Mouse (Mus musculus): ENCODE results near the gene Ddost.
"Not testable (repeated sequence)": the region's sequence is repeated elsewhere in the genome, so short reads cannot be mapped to it uniquely, and the experiment has no call there.

Ddost gene

DNA sequence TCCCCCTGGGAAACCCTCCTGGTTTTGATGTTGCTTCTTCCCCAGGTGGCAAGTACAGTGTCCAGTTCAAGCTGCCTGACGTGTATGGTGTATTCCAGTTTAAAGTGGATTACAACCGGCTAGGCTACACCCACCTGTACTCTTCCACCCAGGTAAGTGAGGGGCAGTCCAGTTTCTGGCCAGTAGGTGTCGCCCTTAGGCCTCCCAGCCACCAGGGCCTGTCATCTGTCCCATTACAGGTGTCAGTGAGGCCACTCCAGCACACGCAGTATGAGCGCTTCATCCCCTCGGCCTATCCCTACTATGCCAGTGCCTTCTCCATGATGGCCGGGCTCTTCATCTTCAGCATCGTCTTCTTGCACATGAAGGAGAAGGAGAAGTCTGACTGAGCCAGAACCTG, 7.1 kb downstream of the Ddost start:
- DNase-seq (ENCODE audit: low spot score), result no peak

DNA sequence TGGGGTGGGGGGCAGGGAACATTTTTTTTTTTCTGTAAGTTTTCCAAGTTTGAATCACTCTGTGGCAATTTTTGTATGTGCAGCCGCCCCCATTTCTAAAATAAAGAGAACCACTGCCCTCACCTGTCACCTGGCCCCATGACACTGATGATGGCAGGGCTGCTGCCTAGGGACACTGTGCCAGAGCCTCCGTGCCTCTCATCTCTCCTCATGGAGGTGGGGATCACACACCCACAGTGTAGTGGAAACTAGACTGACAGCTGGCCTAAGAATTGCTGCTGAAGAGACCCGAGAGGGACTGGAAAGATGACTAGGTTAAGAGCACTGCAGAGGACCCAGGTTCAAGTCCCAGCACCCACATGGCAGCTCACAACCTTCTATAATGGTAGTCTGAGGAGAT, 7.6 kb downstream of the Ddost start:
- no peak for DNase-seq (ENCODE audit: low spot score)

DNA sequence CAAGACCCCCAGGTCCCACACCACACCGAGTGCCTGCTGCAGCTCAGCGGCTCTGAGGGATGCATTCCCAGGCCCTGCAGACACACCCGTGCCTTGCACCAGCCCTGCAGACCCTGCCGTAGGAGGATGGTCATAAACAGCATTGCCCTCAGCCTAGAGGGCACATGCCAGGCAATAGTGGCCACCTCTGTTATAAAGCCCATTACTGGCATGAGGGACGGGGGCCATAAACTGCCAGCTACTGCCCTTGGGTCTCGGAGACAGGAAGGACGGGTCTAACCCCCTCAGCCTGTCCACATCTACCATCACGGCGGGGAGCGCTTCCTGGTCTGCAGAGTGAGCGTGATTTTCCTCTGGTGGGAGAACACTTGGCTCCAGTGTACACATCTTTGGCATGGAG, 8.5 kb downstream of the Ddost start:
- no peak for DNase-seq (ENCODE audit: low spot score)

DNA sequence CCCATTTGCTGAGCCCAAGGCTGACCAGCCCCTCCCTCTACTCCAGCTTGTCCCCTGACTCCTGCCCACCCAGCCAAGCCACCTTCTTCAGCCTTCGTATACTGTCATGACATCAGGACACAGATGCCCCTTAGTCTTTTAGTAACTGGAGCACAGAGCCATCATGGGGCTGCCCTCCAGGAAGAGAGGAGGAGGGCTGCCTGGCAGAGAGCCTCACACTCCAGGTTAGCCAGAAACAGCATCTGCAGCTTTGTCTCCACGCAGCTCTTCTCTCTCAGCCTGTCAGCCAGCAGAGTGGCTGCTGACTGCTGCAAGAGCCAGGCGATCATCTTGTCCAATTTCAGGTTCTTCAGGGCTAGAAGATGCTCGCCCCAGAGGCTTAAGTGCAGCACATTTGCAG, 9.3 kb downstream of the Ddost start:
- DNase-seq (ENCODE audit: low spot score), result no peak

DNA sequence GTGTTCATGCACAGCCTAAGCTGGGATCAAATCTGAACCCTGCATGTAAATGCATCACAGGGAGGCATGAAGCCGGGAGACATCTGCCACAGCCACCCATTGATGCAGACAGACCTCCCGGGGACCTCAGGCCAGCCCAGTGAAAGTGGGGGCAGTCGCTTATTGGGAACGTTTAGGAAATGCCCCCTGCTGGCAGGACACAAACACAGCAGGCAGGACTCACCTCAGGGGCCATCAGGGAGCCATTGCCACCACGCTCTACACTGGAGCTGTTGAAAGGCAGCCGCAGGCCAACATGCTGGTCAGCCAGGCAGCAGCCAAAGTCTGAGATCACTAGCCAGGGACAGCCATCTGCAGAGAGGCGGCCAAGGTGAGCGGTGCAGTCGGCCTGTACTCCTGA, 11.3 kb downstream of the Ddost start:
- no peak for DNase-seq (ENCODE audit: low spot score)

DNA sequence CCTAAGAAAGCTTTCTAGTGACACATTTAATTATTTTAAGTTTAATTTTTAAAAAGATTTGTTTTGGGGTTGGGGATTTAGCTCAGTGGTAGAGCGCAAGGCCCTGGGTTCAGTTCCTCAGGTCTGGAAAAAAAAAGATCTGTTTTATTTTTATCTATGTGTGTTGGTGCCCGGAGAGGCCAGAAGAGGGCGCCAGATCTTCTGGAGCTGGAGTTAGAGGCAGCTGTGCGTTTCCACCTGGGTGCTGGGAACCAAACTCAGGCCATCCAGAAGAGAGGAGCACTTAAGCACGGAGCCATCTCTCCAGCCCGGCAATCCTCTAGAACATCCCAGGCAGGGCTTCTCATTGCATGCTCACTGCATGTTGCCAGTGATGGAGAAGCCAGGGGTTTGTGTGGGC, 11.8 kb downstream of the Ddost start:
- DNase-seq (ENCODE audit: low spot score), result no peak

DNA sequence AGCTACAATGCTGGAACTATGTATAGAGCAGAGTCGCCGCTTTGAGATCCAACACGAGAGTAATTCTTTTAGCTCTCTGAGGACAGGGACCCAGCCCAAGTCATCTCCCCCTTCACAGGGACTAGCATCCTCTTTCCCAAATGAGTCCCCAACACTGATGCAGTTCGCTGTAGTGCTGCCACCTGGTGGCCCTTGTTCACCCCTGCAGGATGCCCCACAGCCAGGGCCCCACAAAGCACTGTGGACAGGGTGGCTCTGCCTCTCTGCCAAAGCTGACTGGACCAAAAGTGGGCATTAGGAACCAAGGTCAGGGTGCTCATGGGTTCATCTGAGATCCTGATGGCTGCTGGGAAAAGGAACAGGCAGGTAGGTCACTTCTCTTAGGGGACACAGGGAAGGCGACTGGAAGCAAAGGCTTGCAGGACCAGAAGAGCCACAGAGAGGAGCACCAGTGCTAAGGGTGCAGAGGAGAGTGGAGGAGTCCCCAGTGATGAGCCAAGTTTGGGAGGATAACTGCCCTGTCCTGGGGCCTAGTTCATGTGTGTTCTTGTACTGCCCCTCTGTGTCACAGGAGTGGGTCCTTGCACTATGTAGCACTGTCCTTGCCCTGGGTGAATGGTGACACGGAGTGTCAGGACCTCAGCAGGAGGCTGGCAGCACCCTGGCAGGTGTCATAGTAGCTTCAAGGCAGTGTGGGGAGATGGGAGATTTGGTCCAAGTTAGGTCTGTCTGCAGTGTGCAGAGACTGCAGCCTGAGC, 14.2 kb downstream of the Ddost start:
- no peak for DNase-seq (ENCODE audit: low spot score)

DNA sequence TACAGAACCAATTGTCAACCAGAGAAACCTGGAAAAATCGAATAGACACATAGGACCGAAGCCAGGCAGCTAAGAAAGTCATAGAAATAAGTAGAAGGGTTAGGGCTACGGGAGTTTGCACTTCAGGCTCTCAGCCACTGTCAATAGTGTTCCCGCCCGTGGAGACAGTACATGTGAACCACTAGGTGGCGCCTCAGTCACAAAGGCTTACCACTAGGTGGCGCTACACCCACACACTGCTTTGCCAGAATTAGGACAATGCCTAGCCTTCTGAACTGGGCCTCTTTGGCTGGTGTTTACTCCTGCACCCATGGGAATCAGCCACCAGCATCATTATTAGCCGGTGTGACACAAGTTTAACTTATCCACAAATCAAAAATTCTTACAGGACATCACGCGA, 15.0 kb downstream of the Ddost start:
- DNase-seq (ENCODE audit: low spot score), result peak; percentile 83

DNA sequence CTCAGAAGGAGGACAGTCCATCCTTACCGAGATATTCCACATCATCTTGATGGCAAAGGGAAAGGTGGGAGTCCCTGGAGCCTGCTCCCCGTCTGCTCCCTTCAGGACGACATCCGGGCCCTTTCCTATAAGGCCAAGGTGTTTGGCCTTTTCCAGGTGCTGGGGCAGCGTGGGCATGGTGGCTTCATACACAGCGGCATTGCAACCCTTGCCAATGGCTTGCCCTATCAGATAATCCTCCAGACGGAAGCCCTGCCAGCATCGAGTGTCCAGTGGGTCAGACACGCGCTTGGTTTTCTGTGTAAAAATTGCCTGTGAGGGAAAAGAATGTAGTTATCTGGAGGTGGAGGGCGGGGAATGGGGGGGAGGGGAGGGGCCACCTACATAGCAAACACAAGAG, 16.2 kb downstream of the Ddost start:
- no peak for DNase-seq (ENCODE audit: low spot score)

DNA sequence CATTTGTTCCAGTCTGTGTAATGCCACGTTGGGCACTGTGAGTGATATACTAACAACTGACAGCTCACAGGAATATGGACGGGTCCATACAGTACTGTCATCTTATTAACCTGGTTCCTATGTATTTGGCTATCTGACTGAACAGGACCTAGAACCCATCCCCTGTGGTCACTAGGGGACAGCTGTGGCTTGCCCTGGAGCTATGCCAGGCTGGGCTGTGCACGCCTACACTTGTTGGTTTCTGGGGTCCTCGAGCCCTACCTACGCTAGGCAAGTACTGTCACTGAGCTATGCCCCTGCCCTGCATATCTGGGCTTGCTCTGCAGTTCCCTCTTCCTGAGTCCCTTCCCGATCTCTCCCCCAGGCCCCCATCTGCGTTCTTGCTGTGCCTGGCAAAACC, 17.0 kb downstream of the Ddost start:
- DNase-seq (ENCODE audit: low spot score), result no peak

DNA sequence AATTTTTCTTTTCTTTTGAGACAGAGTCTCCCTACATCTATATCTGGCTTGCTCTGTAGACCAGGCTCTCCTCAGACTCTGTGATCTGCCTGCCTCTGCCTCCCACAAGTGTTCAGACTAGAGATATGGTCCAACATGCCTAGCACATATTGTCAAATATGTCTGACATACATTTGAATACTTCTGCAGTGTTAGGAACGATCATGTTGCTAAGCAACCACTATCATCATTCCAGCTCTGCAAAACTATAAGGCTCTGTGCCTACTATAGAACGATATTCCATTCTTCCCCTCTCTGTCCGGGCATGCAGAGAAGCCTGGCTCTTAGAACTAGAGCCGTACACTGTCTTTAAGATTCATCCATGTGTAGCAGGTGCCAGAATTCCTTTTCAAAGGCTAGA, 18.2 kb downstream of the Ddost start:
- DNase-seq (ENCODE audit: low spot score), result no peak

DNA sequence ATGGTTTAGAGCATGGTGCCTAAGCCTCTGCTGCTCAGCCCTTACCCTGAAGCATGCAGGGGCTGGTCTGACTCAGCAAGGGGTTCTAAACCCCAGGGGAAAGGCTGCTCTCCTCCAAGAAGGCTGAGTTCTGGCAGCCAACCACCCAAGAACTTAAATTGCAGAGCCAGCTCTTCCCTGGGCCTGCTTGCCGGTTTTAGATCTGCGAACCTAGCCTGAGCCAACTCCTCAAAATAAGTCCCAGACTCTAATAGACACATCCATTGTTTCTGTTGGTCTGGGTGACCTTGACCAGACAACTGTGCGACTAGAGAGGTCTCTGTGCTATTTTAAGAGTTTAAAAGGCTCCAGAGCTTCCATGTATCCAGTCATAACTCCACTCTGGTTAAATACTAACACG, 19.2 kb downstream of the Ddost start:
- DNase-seq (ENCODE audit: low spot score), result no peak

DNA sequence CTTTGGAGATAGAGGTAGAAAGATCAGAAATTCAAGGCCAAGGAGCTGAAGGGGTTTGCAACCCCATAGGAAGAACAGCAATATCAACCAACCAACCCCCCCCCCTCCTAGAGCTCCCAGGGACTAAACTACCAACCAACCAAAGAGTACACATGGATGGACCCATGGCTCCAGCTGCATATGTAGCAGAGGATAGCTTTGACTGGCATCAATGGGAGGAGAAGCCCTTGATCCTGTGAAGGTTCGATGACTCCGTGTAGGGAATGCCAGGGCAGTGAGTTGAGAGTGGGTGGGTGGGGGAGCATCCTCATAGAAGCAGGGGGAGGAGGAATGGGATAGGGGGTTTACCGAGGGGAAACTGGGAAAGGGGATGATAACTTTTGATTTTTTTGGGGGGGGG, 19.9 kb downstream of the Ddost start:
- no peak for DNase-seq (ENCODE audit: low spot score)

DNA sequence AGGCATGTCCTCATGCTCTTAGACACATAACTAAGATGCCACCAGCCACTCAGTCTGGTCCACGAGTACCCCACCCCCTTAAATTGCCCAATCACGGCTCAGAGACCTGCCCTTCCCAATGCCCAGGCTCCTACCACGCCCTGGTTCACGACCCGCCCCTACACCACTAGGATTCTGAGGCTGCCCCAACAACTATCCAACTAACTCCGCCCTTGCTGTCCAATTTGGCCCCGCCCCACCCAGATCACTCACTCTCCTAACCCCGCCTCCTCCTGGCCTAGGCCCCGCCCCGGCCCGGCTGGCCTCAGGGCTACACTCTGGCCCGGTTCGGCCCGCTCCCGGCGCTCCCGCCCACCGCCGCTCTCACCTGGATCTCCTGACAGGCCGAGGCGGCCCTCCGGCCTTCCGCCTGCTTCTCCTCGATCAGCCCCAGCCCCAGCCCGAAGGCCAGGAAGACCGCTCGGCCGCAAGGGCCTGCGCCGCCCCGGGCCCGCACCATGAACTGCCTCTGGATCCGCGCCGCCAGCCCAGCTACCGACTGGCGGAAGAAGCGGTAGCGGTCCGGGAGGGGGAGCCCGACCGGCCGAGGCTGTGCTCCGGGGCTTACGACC, 21.0 kb downstream of the Ddost start:
- DNase-seq (ENCODE audit: low spot score), result peak; percentile 88

DNA sequence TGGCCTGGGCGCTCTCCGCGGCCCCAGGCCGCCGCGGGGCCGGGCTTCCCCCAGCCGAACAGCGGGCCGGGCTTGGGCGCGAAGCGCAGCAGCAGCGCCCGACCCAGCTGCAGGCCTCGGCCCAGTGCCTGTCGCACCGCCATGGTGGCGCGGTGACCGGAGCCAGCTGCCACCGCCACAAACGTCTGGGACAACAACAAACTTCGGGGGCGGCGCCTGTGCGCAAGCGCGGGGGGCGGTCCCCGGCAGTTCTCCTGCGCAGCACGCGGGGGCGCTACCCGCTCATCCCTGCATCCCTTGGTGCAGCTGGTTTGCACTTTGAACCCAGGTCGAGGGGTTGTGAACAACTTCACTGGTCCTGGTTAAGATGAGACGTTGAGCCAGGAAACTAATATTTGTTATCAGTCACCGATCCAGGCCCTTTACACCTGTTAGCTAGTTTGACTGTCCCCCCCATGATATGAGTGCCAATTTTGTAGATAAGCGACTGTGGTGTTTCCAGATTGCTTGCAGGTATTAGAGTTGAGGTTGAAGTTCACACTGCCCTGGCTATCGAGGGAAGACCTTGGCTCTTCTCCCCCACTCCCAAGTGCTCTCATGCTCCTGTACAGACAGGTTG, 21.7 kb downstream of the Ddost start, which contains the start of gene Pink1:
Pink1 (minus strand) TSS at position 231 of the 619 bp plus-strand sequence.
- DNase-seq (ENCODE audit: low spot score), result peak; percentile 82

DNA sequence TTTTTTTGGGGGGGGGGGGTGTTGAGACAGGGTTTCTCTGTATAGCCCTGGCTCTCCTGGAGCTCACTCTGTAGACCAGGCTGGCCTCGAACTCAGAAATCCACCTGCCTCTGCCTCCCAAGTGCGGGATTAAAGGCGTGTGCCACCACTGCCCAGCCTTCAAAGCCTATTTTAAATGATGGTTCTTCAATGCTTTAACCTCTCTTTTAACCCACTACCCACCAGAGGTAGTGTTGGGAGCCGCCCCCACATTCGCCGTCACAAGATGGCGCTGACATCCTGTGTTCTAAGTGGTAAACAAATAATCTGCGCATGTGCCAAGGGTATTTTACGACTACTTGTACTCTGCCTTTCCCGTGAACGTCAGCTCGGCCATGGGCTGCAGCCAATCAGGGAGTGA, 22.6 kb downstream of the Ddost start:
- DNase-seq (ENCODE audit: low spot score), result not testable (repeated sequence)

DNA sequence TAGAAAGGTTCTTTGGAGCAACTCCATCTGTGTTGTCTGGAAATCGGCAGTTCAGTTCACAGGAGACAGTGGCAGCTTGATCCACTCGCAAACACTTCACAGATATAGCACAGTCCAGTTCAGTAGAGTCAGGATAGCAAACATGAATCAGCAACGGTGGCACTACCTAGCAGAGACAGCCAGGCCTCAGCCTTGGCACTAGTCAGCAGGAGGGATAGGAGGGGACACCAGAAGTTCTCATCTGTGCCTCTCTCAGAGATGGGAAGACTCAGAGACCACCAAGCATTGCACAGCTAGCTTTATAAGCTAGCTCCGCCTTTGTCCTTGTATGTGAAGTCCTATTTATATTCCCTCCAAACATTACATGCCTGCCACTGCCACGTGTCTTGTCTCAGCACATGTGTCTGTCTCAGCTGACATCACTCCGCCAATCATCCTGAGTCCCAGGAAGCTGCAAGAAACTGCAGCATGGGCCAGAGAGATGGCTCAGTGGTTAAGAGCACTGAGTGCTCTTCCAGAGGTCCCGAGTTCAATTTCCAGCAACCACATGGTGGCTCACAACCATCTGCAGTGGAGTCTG, 23.5 kb downstream of the Ddost start:
- no peak for DNase-seq (ENCODE audit: low spot score)

DNA sequence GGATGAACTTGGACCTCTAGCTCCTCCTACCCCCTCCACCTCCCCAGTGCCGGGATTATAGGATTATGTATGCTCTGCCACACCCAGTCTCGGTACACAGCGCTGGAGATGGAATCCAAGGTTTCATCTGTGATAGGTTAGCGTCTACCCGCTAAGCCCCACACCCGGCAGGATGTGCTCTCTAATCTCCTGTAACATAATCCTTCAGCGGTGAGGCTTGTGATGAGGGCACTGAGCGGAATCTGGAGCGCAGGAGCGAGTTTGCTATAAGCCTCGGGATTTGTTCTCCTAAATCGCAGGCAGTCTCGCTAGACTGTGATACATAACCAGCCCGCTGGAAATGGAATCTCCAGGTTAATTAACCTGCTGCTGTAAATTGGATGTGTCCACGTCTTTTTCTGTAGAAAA, 25.7 kb downstream of the Ddost start:
- DNase-seq (ENCODE audit: low spot score), result no peak

DNA sequence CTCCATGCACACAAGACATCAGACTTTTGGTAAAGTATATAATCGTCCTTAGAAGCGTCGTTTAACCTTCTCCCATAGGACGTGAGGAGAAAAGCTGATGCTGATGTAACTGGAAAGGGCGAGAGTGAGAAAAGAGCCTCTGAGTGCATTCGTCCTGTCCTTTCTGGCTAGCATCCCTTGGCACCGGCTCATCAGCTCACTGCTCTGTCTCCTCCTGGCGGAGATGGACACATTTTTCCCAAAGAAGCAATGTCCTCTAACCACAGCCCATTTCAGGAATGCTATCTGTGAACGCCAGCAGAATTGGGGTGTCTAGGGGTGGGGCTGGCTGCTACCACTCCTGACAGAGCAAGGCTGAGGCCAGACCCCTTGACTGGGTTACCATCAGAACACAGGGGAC, 27.1 kb downstream of the Ddost start:
- DNase-seq (ENCODE audit: low spot score), result no peak

DNA sequence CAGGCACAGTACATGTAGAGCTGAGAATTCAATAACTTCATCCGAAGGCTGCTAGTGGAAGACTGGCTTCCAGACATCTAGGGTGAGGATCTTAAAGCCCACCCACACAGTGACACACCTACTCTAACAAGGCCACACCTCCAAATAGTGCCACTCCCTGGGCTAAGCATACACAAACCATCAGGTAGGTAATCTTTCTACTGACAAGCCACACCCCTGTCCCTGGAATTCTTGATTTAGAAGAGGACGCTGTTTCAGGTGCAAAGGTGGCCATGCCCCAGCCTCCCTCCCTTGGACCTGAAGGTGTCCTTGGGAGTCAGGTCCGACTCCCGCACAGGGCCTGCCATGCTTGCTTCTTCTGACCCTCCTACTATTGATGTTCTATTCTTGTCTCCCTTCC, 28.6 kb downstream of the Ddost start:
- DNase-seq (ENCODE audit: low spot score), result no peak

DNA sequence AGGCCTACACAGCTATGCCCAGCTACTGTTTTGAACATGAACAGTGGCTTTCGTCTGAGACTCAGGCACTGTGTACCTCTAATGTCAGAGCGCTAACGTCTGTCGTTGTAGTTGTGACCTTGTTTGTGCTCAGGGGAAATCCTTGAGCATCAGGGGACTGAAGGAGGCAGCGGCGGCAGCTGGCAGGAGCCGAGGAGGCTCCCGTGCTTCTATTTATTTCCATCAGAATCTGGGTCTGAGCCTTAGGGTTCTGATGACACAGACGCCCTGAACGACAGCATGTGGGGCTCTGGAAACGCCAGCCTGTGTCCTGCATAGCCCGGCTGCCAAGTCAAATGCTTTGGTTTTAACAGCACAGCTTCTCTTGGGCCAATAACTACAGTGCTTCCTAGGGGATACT, 30.5 kb downstream of the Ddost start:
- no peak for DNase-seq (ENCODE audit: low spot score)

DNA sequence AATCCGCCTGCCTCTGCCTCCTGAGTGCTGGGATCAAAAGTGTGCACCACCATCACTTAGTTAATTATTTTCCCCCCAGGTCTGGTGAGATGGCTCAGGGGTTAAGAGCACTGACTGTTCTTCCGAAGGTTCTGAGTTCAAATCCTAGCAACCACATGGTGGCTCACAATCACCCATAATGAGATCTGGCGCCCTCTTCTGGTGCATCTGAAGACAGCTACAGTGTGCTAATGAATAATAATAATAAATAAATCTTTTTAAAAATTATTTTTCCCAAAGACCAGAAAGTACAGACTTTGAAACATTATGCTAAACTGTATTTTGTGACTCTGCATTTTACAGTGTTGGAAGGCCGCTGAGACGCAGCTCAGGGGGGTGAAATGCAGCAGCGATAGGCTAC, 31.1 kb downstream of the Ddost start:
- DNase-seq (ENCODE audit: low spot score), result no peak

DNA sequence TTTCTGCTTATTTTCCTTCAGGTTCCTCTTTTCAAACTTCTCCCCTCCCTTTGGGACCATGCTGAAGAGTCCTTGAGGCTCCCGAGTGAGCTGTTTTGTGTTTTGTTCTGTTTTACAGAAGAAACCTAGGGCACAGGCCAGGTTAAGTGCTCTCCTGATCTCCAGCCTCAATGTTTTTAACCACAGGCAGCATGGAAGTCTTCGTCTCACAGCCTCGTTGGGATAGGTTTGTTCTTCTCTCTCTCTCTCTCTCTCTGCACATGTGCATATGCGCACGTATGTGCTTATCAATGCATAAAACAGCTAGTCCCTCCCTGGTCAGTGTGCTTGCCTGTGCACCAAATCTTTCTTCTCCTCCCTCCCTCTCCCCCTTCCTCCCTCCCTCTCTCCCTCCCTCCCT, 32.3 kb downstream of the Ddost start:
- DNase-seq (ENCODE audit: low spot score), result no peak
